14 mouse cellular contexts compared by ENCODE assay signal in the genomic region with DNA sequence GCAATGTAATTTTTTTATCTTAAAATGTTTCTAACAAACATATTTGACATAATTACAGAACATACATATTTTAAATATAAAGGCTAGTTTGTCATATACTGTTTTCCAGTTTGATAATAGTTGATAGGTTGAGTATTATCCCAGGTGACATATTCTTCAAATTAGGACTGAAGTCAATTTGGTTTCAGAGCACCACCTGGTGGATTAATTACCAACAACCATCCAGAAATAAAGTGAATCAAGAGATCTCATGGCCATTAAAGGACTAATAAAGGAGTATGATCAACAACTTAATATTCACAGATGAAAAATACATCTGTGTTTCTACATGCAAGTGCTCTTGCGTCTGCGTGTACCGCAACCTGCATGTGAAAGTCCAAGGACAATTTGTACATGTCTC. TPM values are rescaled to one million over a fixed set of nuclear protein-coding genes. Genes with fewer than 3 reads are reported as not detected.
DNase-seq lines count a peak whose midpoint lies in the region; ATAC-seq lines count a peak whose summit lies in the region.
"Had no signal": no experiment of that assay in that cellular context is flagged by ENCODE, and none has a peak within 500 bp of the region (broad histone marks: within the 10 kb centered on the region; RNA-seq: fewer than 3 reads in every experiment).

No protein-coding gene starts in this region.

- no peaks in the 10 kb centered on the region for H3K27me3 ChIP-seq in hindbrain, embryonic 14.5 days (ENCODE audit: control insufficient read depth, insufficient read depth, low read length)
- H3K27me3 ChIP-seq in hindbrain, embryonic 10.5 days (ENCODE audit: insufficient read depth, poor library complexity, severe bottlenecking): no peaks in the 10 kb centered on the region
- no peaks in the 10 kb centered on the region for H3K27me3 ChIP-seq in midbrain, embryonic 14.5 days (ENCODE audit: control insufficient read depth, insufficient read depth, low read length)
- H3K27me3 ChIP-seq in midbrain, embryonic 16.5 days (ENCODE audit: control insufficient read depth, insufficient read depth, low read depth, low read length): no peaks in the 10 kb centered on the region
- H3K27me3 ChIP-seq: forebrain, embryonic 12.5 days; intestine, embryonic 15.5 days had no signal

- H3K36me3 ChIP-seq in hindbrain, embryonic 14.5 days (replicated peaks; ENCODE audit: control insufficient read depth, insufficient read depth): no peaks in the 10 kb centered on the region
- no peaks in the 10 kb centered on the region for H3K36me3 ChIP-seq in hindbrain, embryonic 10.5 days
- no peaks in the 10 kb centered on the region for H3K36me3 ChIP-seq in midbrain, embryonic 14.5 days (ENCODE audit: control insufficient read depth, insufficient read depth, low read length)
- H3K36me3 ChIP-seq in midbrain, embryonic 16.5 days (ENCODE audit: control insufficient read depth, insufficient read depth, low read length): no peaks in the 10 kb centered on the region
- H3K36me3 ChIP-seq: forebrain, embryonic 12.5 days; intestine, embryonic 15.5 days had no signal

- no peaks in the 10 kb centered on the region for H3K4me1 ChIP-seq in hindbrain, embryonic 14.5 days (replicated peaks; ENCODE audit: control insufficient read depth, insufficient read depth, low read length)
- no peaks in the 10 kb centered on the region for H3K4me1 ChIP-seq in hindbrain, embryonic 10.5 days (replicated peaks)
- H3K4me1 ChIP-seq in midbrain, embryonic 14.5 days (ENCODE audit: control insufficient read depth, insufficient read depth, low read length): no peaks in the 10 kb centered on the region
- H3K4me1 ChIP-seq in midbrain, embryonic 16.5 days (ENCODE audit: control insufficient read depth, insufficient read depth, low read length): no peaks in the 10 kb centered on the region
- H3K4me1 ChIP-seq: forebrain, embryonic 12.5 days; intestine, embryonic 15.5 days had no signal

- H3K27ac ChIP-seq in hindbrain, embryonic 14.5 days: no peak overlapping the region
- H3K27ac ChIP-seq in hindbrain, embryonic 10.5 days: no peak overlapping the region
- no peak overlapping the region for H3K27ac ChIP-seq in midbrain, embryonic 14.5 days (replicated peaks; ENCODE audit: low read depth, low read length)
- no peak overlapping the region for H3K27ac ChIP-seq in midbrain, embryonic 16.5 days (ENCODE audit: low read length)
- H3K27ac ChIP-seq: forebrain, embryonic 12.5 days; intestine, embryonic 15.5 days had no signal

- H3K9ac ChIP-seq in hindbrain, embryonic 14.5 days: no peak overlapping the region
- H3K9ac ChIP-seq in midbrain, embryonic 14.5 days (replicated peaks; ENCODE audit: low read length): no peak overlapping the region
- no peak overlapping the region for H3K9ac ChIP-seq in midbrain, embryonic 16.5 days (ENCODE audit: low read depth, low read length)
- H3K9ac ChIP-seq: forebrain, embryonic 12.5 days; intestine, embryonic 15.5 days had no signal

- no peak overlapping the region for H3K4me3 ChIP-seq in hindbrain, embryonic 14.5 days (replicated peaks; ENCODE audit: low read length)
- no peak overlapping the region for H3K4me3 ChIP-seq in hindbrain, embryonic 10.5 days
- H3K4me3 ChIP-seq in midbrain, embryonic 14.5 days (replicated peaks; ENCODE audit: low read depth, low read length): no peak overlapping the region
- H3K4me3 ChIP-seq in midbrain, embryonic 16.5 days (ENCODE audit: low read depth, low read length): no peak overlapping the region
- H3K4me3 ChIP-seq: forebrain, embryonic 12.5 days; intestine, embryonic 15.5 days had no signal

- 94% methylated on average over 3 of the region's 3 CpGs for WGBS in hindbrain, embryonic 14.5 days
- 88% methylated on average over 3 of the region's 3 CpGs for WGBS in hindbrain, embryonic 10.5 days
- 82% methylated on average over 3 of the region's 3 CpGs for WGBS in midbrain, embryonic 14.5 days
- WGBS in midbrain, embryonic 16.5 days: 90% methylated on average over 3 of the region's 3 CpGs

- peak; percentile 10 for DNase-seq in CD4-positive, CD25-positive, alpha-beta regulatory T cell, adult 2 months (ENCODE audit: low read depth, low spot score)
- peak; percentile 61 for DNase-seq in hindbrain, embryonic 14.5 days (ENCODE audit: low spot score)
- DNase-seq in hindbrain, embryonic 10.5 days (ENCODE audit: low spot score): no peak
- DNase-seq in midbrain, embryonic 14.5 days: peak; percentile 66
- no peak for DNase-seq in urinary bladder, postnatal 25 days (ENCODE audit: low spot score)
- DNase-seq: cerebellum, adult 18-20 months had no signal

- ATAC-seq in CD4-positive, CD25-positive, alpha-beta regulatory T cell, adult 4 months: no peak
- ATAC-seq in hindbrain, embryonic 14.5 days (ENCODE audit: low FRiP score): no peak
- no peak for ATAC-seq in midbrain, embryonic 14.5 days (ENCODE audit: low FRiP score, low TSS enrichment)
- ATAC-seq in midbrain, embryonic 16.5 days: no peak
- ATAC-seq in megakaryocyte, adult 5-6 weeks (ENCODE audit: poor library complexity, severe bottlenecking): no peak
- ATAC-seq: intestine, embryonic 15.5 days had no signal

- H3K9me3 ChIP-seq in hindbrain, embryonic 14.5 days (ENCODE audit: control insufficient read depth, low read length): no peaks in the 10 kb centered on the region
- H3K9me3 ChIP-seq in hindbrain, embryonic 10.5 days: no peaks in the 10 kb centered on the region
- H3K9me3 ChIP-seq in midbrain, embryonic 14.5 days (ENCODE audit: control insufficient read depth, low read length): no peaks in the 10 kb centered on the region
- H3K9me3 ChIP-seq in midbrain, embryonic 16.5 days (replicated peaks; ENCODE audit: control insufficient read depth, low read length, poor library complexity, severe bottlenecking): no peaks in the 10 kb centered on the region
- H3K9me3 ChIP-seq: forebrain, embryonic 12.5 days; intestine, embryonic 15.5 days had no signal

- no peak overlapping the region for H3K4me2 ChIP-seq in hindbrain, embryonic 14.5 days (replicated peaks)
- H3K4me2 ChIP-seq in midbrain, embryonic 14.5 days (ENCODE audit: low read length): no peak overlapping the region
- H3K4me2 ChIP-seq in midbrain, embryonic 16.5 days (ENCODE audit: low read length): no peak overlapping the region
- H3K4me2 ChIP-seq: forebrain, embryonic 12.5 days; intestine, embryonic 15.5 days had no signal

RNA-seq across cellular contexts. Expression of gene Nmu, which starts 50.3 kb away (rescaled TPM):
- polyA plus RNA-seq in CD4-positive, CD25-positive, alpha-beta regulatory T cell, adult 4 months (2017; shearing (Covaris generic)): not detected
- polyA plus RNA-seq in hindbrain, embryonic 14.5 days (2014; fragmentation: Nextera tagmentation; extraction: Ambion mirVana): 1.8 and 2.2 TPM in 2 replicates
- polyA plus RNA-seq in hindbrain, embryonic 10.5 days (2016; fragmentation: Nextera tagmentation; extraction: Ambion mirVana): 0.76 and 1.0 TPM in 2 replicates
- not detected in 2 replicates for polyA plus RNA-seq in midbrain, embryonic 14.5 days (2014; fragmentation: Nextera tagmentation; extraction: Ambion mirVana)
- polyA plus RNA-seq in midbrain, embryonic 16.5 days (2015; fragmentation: Nextera tagmentation; extraction: Ambion mirVana): 0.35 TPM in 1 of 2 replicates, not detected in the other
- total RNA-seq in megakaryocyte, adult 5-6 weeks (2015): not detected in 2 replicates
- total RNA-seq in megakaryocyte, adult 5-6 weeks (2017): not detected in 2 replicates
- total RNA-seq: adrenal gland, adult 18-20 months; heart, adult 18-20 months; neutrophil, adult 5-6 weeks had no signal
- polyA plus RNA-seq: forebrain, embryonic 12.5 days had no signal

Comparison
In these comparisons a context has a peak if more than half of its experiments do, and no peak if none do; other contexts are left out.
1. DNase-seq: peak in CD4-positive, CD25-positive, alpha-beta regulatory T cell, adult 2 months (single experiment), hindbrain, embryonic 14.5 days (single experiment) and midbrain, embryonic 14.5 days (single experiment); none in hindbrain, embryonic 10.5 days (single experiment) and urinary bladder, postnatal 25 days (single experiment).